Comparison of ENCODE assay signal across 8 mouse cellular contexts in genomic region chr9:100454664-100454993, GRCm38 (mm10). TPM values are rescaled to one million over a fixed set of nuclear protein-coding genes. Genes with fewer than 3 reads are reported as not detected.
DNase-seq lines count a peak whose midpoint lies in the region; ATAC-seq and TF ChIP-seq lines count a peak whose summit lies in the region.

No protein-coding gene starts in this region.

- DNase-seq in kidney, postnatal 4 days = no peak
- no peak for DNase-seq in embryonic facial prominence, embryonic 11.5 days (ENCODE audit: low spot score)
- DNase-seq in layer of hippocampus, adult 11-12 months (ENCODE audit: low spot score) = no peak
- DNase-seq in left cerebral cortex, adult 9 months (ENCODE audit: low spot score in 2 of 2) = no peak
- no peak for DNase-seq in thymus, adult 18-20 months

- H3K36me3 ChIP-seq in kidney, embryonic 15.5 days = no peaks in the 10 kb centered on the region
- H3K36me3 ChIP-seq in embryonic facial prominence, embryonic 11.5 days (replicated peaks; ENCODE audit: control insufficient read depth, insufficient read depth, low read depth, low read length) = no peaks in the 10 kb centered on the region
- H3K36me3 ChIP-seq in intestine, postnatal 0 days (ENCODE audit: control insufficient read depth, insufficient read depth) = peaks cover 9% of the 10 kb centered on the region; the same call in 1 of the 2 replicates
- H3K36me3 ChIP-seq in neural tube, embryonic 12.5 days = peaks cover 12% of the 10 kb centered on the region

- H3K4me3 ChIP-seq in kidney, embryonic 15.5 days (replicated peaks) = peak overlapping the region; percentile 47
- peak overlapping the region; percentile 12; the same call in 1 of the 2 replicates for H3K4me3 ChIP-seq in embryonic facial prominence, embryonic 11.5 days (ENCODE audit: low read depth, low read length)
- H3K4me3 ChIP-seq in intestine, postnatal 0 days (ENCODE audit: low read depth, low read length) = peak overlapping the region; percentile 51
- peak overlapping the region; percentile 12 for H3K4me3 ChIP-seq in neural tube, embryonic 12.5 days

- no peaks in the 10 kb centered on the region for H3K9me3 ChIP-seq in kidney, embryonic 15.5 days (replicated peaks)
- H3K9me3 ChIP-seq in embryonic facial prominence, embryonic 11.5 days (replicated peaks; ENCODE audit: control insufficient read depth, low read length) = no peaks in the 10 kb centered on the region
- H3K9me3 ChIP-seq in intestine, postnatal 0 days (ENCODE audit: control insufficient read depth) = no peaks in the 10 kb centered on the region
- no peaks in the 10 kb centered on the region for H3K9me3 ChIP-seq in neural tube, embryonic 12.5 days

- peak overlapping the region; percentile 51 for H3K9ac ChIP-seq in kidney, embryonic 15.5 days
- H3K9ac ChIP-seq in embryonic facial prominence, embryonic 11.5 days (replicated peaks; ENCODE audit: low read length) = peak overlapping the region; percentile 42
- peak overlapping the region; percentile 12; the same call in 1 of the 2 replicates for H3K9ac ChIP-seq in intestine, postnatal 0 days (ENCODE audit: low read depth, low read length)
- H3K9ac ChIP-seq in neural tube, embryonic 12.5 days = 0 out of 2 replicates have a peak overlapping the region, but pooled peaks have one; percentile 4

- TF ChIP-seq CTCF in intestine, postnatal 0 days (IDR thresholded peaks at IDR 0.05; ENCODE audit: low read depth) = no peak

- peak overlapping the region; percentile 78 for H3K4me2 ChIP-seq in kidney, embryonic 15.5 days
- H3K4me2 ChIP-seq in embryonic facial prominence, embryonic 11.5 days (ENCODE audit: low read depth, low read length) = peak overlapping the region; percentile 26
- peak overlapping the region; percentile 72 for H3K4me2 ChIP-seq in intestine, postnatal 0 days (replicated peaks; ENCODE audit: low read depth)
- H3K4me2 ChIP-seq in neural tube, embryonic 12.5 days (replicated peaks) = peak overlapping the region; percentile 54

- H3K27me3 ChIP-seq in kidney, embryonic 15.5 days = no peaks in the 10 kb centered on the region
- no peaks in the 10 kb centered on the region for H3K27me3 ChIP-seq in embryonic facial prominence, embryonic 11.5 days (ENCODE audit: control insufficient read depth, insufficient read depth, low read length)
- no peaks in the 10 kb centered on the region for H3K27me3 ChIP-seq in intestine, postnatal 0 days (replicated peaks; ENCODE audit: control insufficient read depth, insufficient read depth, low read length)
- no peaks in the 10 kb centered on the region for H3K27me3 ChIP-seq in neural tube, embryonic 12.5 days (replicated peaks)

- H3K27ac ChIP-seq in kidney, embryonic 15.5 days = no peak overlapping the region
- H3K27ac ChIP-seq in embryonic facial prominence, embryonic 11.5 days (replicated peaks; ENCODE audit: low read depth, low read length) = no peak overlapping the region
- H3K27ac ChIP-seq in intestine, postnatal 0 days (ENCODE audit: low read depth, low read length) = no peak overlapping the region
- no peak overlapping the region for H3K27ac ChIP-seq in neural tube, embryonic 12.5 days

- H3K4me1 ChIP-seq in kidney, embryonic 15.5 days = peaks cover 23% of the 10 kb centered on the region
- H3K4me1 ChIP-seq in embryonic facial prominence, embryonic 11.5 days (ENCODE audit: control insufficient read depth, insufficient read depth, low read length) = no peaks in the 10 kb centered on the region
- no peaks in the 10 kb centered on the region for H3K4me1 ChIP-seq in intestine, postnatal 0 days (replicated peaks; ENCODE audit: control insufficient read depth, insufficient read depth, low read length)
- no peaks in the 10 kb centered on the region for H3K4me1 ChIP-seq in neural tube, embryonic 12.5 days

- 19% methylated on average over 9 of the region's 9 CpGs for WGBS in kidney, embryonic 15.5 days
- 19% methylated on average over 9 of the region's 9 CpGs for WGBS in embryonic facial prominence, embryonic 11.5 days
- WGBS in intestine, postnatal 0 days = 9% methylated on average over 9 of the region's 9 CpGs
- WGBS in neural tube, embryonic 12.5 days = 21% methylated on average over 9 of the region's 9 CpGs

- no peak for ATAC-seq in kidney, embryonic 15.5 days (replicated peaks; ENCODE audit: low FRiP score)
- ATAC-seq in embryonic facial prominence, embryonic 11.5 days (replicated peaks; ENCODE audit: insufficient number of reproducible peaks, low FRiP score, low TSS enrichment, low read depth) = no peak
- no peak for ATAC-seq in intestine, postnatal 0 days
- ATAC-seq in neural tube, embryonic 12.5 days (ENCODE audit: low FRiP score, low read depth) = no peak

RNA-seq across cellular contexts. Expression of gene Il20rb, which starts 32.0 kb away (rescaled TPM):
- 1.2 and 1.5 TPM in 2 replicates for polyA plus RNA-seq in kidney, embryonic 15.5 days (2015; fragmentation: Nextera tagmentation; extraction: Ambion mirVana)
- polyA plus RNA-seq in embryonic facial prominence, embryonic 11.5 days (2014; fragmentation: Nextera tagmentation; extraction: Ambion mirVana) = 0.86 and 1.2 TPM in 2 replicates
- 1.2 and 1.8 TPM in 2 replicates for polyA plus RNA-seq in intestine, postnatal 0 days (2015; fragmentation: Nextera tagmentation; extraction: Ambion mirVana)
- polyA plus RNA-seq in neural tube, embryonic 12.5 days (2016; fragmentation: Nextera tagmentation; extraction: Ambion mirVana) = 0.76 and 1.3 TPM in 2 replicates

Comparison
In these comparisons a context has a peak if more than half of its experiments do, and no peak if none do; other contexts are left out.
1. H3K4me2 ChIP-seq: peak in every context shown above with its lines; median percentile 78 in kidney, embryonic 15.5 days; 72 in intestine, postnatal 0 days; 54 in neural tube, embryonic 12.5 days; 26 in embryonic facial prominence, embryonic 11.5 days.